Mouse (Mus musculus) layer of hippocampus, postnatal 14 days (tissue): ENCODE measurements around the gene Rhbdd2. TPM values are rescaled to one million over a fixed set of nuclear protein-coding genes. Genes with fewer than 3 reads are reported as not detected.

ENCODE experiments used
- DNase-seq, 2 experiments: peaks; one replicate each; pipeline ENCODE4 v3.0.0; 2021 to 2022; ENCODE audit warnings: low spot score in 2 of 2, mixed read lengths in 1 of 2
- total RNA-seq, 2 experiments: library from RNA; stranded (reverse); gene quantifications; 2 replicates each; pipeline ENCODE4 v1.2.3; 2021

Rhbdd2 gene
- total RNA-seq, 2 experiments from 2014 or later: 66.9 to 71.7 TPM

DNA sequence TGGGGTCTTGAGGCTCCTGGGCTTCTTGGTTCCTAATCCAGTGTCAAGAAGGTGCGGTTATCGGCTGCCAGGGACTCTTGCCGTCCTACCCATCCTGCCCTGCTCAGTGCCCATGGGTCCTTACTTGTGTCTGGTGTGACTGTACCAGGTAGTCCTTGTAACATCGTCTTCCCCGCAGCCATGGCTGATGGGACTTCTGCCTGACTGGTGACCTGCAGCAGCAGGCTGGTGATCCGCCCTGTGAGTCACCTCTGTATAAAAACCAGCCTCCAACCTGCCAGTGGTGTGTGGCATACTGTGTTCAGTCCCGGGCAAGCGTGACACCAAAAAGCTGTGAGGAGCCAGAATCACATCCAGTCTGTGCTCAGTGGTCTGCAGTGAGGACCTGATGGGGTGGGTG lies 11.5 kb downstream of the Rhbdd2 start:
- no peak for DNase-seq

- DNase-seq: no peak
Observed at GRCm38 (mm10) chr5:135645330-135645729, 12.9 kb downstream of the Rhbdd2 start.

- DNase-seq: no peak
Observed at GRCm38 (mm10) chr5:135646038-135646437, 13.6 kb downstream of the Rhbdd2 start.

DNA sequence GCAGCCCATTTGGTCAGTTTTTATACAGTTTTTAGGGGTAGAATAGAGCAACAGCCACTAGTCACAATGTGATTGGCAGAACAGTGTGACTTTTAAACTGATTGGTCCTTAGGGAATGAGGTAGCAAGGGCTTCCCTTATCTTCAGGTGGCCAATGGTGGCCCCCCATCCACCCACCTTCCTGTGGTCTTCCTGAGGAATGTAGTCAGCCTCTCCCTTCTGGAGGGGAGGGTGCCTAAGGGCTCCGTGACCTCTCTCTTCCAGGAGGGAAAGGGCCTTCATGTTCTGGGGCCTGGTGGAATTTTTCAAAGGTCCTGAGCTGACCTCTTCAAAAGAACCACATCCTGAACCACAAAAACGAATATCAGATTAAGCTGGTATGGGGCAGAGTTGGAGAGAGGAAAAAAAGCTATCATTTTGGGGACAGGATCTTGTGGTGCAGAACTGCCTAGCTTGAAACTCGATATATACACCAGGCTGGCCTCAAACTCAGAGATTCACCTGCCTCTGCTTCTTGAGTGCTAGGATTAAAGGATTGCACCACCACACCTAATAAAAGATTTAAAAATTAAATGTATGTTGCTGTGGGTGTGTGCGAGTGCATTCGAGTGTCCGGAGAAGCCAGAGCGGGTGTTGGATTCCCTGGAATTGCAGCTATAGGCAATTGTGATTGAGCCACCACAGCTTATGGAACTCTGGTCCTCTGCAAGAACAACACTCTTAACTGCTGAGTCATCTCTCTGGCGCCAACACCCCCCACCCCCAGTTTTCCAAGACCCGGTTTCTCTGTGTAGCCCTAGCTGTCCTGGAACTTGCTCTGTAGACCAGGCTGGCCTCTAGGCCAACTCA lies 16.3 kb downstream of the Rhbdd2 start:
- no peak for DNase-seq

GRCm38 (mm10) chr5:135649309-135649633 lies 16.9 kb downstream of the Rhbdd2 start:
- no peak for DNase-seq

- no peak for DNase-seq
Observed at GRCm38 (mm10) chr5:135651536-135651935, 19.1 kb downstream of the Rhbdd2 start.

DNA sequence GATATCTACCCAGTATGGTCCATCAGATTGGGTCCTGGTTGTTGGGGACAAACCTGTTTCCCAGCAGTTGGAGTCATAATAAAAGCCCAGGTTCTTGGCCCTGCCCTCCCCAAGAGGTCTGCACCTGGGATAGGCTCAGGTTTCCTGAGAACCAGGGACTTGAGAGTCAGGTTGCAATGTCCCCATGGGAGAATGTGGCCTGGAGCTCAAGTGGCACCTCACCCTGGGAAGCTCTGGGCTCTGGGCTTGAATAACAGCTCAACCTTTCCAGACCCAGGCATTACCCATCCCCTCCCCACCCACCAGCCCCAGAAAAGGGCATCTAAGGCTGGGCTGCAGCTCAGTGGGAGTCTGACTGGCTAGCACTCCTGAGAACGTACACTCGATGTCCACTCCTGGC lies 20.8 kb downstream of the Rhbdd2 start:
- no peak for DNase-seq

- DNase-seq: no peak
Observed at GRCm38 (mm10) chr5:135656046-135656445, 23.6 kb downstream of the Rhbdd2 start.

DNA sequence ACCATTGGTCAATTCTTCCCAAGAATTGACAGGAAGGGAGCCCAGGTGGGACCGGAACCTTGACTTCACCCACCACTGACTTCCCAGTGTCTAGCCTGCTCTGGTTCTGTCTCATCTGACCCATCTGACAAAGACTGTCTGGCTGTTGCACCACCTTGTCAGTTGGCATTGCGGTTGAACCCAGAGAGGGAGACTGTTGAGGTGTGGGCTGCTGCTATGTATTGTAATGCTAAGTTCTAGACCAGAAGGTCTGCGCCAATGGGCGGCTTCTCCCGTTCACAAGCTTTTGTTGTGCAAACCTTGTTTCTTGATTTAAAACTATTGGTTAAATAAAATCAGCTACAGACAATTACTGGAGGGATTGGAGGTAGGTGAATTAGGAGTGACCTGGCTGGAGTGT lies 24.7 kb downstream of the Rhbdd2 start:
- DNase-seq: no peak

DNA sequence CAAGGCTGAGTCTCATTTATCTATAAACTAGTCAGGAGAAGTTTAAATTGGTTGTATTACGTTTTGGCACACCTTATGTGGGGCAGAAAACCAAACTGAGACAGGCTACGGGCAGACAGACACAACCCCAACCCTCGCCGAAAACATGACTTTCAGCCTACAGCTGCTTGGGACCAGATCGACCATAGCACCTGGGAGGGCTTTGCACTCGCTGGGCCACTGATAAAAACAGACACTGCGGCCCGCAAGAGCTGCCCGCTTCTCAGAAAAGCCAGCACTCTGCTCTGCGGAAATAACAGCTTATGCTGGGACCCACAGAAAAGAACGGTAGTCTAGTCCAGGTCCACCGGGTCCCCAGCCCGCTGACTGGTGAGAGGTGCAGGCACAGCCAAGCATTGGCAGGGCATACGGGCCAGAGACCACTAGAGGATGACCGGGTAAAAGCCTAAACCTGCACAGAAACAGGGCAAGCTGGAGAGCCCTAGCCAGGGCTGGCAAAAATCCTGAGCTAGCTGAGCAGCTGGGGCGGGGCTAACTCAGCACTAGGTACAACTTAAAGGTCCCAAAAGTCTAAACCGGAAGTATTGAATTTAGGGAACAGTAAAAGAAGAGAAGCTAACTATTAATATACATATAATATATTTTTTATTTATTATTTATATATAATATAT lies 25.4 kb downstream of the Rhbdd2 start:
- DNase-seq: no peak

DNA sequence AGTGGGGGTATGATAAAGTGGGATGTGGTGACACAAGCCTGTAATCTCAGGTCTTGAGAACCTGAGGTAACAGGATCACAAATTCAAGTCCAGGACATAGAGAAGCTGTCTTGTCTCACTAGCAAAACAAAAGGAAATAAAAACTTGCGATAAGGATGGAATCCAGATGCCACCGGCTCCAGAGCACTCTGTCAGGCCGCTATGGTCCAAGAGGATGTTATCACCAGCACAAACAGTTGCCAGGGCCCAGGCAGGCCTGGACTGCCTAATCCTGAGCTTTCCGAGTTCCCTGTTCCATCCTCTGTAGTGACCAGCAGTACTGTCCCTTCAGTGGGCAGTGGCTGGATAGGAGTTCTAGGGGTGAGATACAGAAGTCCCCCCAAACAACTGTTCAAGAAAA lies 27.5 kb downstream of the Rhbdd2 start:
- no peak for DNase-seq

DNA sequence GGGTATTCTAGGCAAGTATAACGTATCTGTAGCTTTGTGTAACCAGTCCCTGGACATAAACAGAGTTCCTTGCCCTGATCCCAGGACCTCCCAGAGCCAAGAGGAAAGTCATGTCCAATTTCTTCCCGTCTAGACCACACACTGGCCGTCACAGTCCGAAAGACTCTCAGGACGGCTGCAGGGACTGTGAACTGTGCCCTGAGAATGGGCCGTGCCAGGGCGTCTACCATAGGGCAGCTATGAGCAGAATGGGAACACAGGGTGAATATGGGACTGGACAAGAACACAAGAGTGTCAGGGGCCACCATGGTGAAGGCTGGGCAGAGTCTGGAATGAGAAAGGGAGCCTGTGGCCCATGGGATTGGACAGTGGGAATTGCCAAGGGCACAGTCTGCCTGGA lies 28.1 kb downstream of the Rhbdd2 start:
- DNase-seq: no peak

- DNase-seq: no peak
Observed at GRCm38 (mm10) chr5:135666890-135667289, 34.5 kb downstream of the Rhbdd2 start.

GRCm38 (mm10) chr5:135668071-135668470 lies 35.7 kb downstream of the Rhbdd2 start:
- no peak for DNase-seq

DNA sequence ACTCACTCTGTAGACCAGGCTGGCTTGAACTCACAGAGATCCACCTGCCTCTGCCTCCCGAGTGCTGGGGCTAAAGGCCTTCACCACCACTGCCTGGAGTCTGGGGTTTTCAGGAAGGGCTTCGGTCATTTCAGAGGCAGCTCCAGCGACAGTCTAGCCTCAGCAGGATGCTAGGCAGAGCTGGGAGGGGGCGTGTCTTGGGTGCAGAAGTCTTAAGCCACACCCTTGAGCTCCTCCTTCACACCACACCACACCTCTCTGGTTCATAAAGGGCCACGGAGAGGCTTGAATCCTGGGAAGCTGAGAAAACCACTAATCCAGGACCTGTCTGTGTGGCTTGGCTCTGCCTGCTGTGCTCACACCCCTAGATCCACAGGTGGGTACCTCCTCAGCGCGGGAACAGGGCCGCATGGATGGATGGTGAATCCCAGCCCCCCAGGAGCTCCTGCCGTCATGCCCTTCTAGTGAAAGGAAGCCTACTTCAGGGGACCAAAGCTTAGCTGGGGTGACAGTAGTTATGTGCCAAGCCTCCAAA lies 37.4 kb downstream of the Rhbdd2 start, which contains the start of gene Por:
TSS of gene Por (plus strand) at position 293 of the 535 bp plus-strand sequence.
- DNase-seq: no peak

GRCm38 (mm10) chr5:135670881-135671280 lies 38.5 kb downstream of the Rhbdd2 start:
- DNase-seq: no peak

DNA sequence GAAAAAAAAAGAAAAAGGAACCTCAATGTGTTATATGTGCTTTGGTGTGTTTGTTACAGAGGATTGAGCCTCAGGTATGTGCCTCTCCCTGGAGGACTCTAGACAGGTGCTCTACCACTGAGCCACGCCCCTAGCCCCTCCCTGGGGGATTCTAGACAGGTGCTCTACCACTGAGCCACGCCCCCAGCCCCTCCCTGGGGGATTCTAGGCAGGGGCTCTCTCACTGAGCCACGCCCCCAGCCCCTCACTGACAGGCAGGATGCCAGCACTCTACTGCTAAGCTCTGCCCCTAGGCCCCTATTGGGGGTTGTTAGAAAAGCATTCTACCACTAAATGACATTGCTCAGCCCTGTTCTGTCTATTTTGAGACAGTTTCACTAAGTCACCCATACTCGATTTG lies 40.1 kb downstream of the Rhbdd2 start:
- no peak for DNase-seq

- DNase-seq: no peak
Observed at GRCm38 (mm10) chr5:135672980-135673379, 40.6 kb downstream of the Rhbdd2 start.

GRCm38 (mm10) chr5:135674349-135674775 lies 41.9 kb downstream of the Rhbdd2 start:
- DNase-seq: no peak

- peak; percentile 65 to 83 for DNase-seq
Observed at GRCm38 (mm10) chr5:135674821-135675220, 42.4 kb downstream of the Rhbdd2 start.

- DNase-seq: no peak
Observed at GRCm38 (mm10) chr5:135676696-135677095, 44.3 kb downstream of the Rhbdd2 start.

GRCm38 (mm10) chr5:135677251-135677650 lies 44.8 kb downstream of the Rhbdd2 start:
- DNase-seq: no peak
